Mouse (Mus musculus) forebrain, embryonic 14.5 days (tissue): ENCODE data around the gene Ctsh. TPM values are rescaled to one million over a fixed set of nuclear protein-coding genes. Genes with fewer than 3 reads are reported as not detected.

Source experiments
- ATAC-seq: fragments of 200-750 bp; cut with Nextera tagmentation; 2 replicates; pipeline ENCODE4 v1.8.0; 2017; ENCODE audit warnings: mild to moderate bottlenecking, moderate library complexity
- DNase-seq: peaks from one replicate; pipeline ENCODE4 v3.0.0-alpha.2; 2015; ENCODE audit warnings: low spot score
- H3K27ac ChIP-seq: fragments of 300-500 bp; sonication (generic); 2 replicates; pipeline ENCODE4 v1.5.1; 2014; ENCODE audit warnings: low read depth, mild to moderate bottlenecking, control low read depth, low read length, moderate library complexity
- H3K27me3 ChIP-seq: fragments of 300-500 bp; sonication (generic); replicated peaks from 2 replicates; pipeline ENCODE4 v1.6.1; 2014; ENCODE audit warnings: low read length, control low read depth, mixed read lengths; ENCODE audit not compliant: control insufficient read depth, insufficient read depth
- H3K36me3 ChIP-seq: fragments of 300-500 bp; sonication (generic); 2 replicates; pipeline ENCODE4 v1.6.1; 2014; ENCODE audit warnings: low read length, control low read depth; ENCODE audit not compliant: control insufficient read depth, insufficient read depth
- H3K4me1 ChIP-seq: fragments of 300-500 bp; sonication (generic); 2 replicates; pipeline ENCODE4 v1.6.1; 2014; ENCODE audit warnings: antibody characterized with exemption, low read length, control low read depth; ENCODE audit not compliant: control insufficient read depth, insufficient read depth
- H3K4me2 ChIP-seq: fragments of 300-500 bp; sonication (generic); 2 replicates; pipeline ENCODE4 v1.6.1; 2014; ENCODE audit warnings: mild to moderate bottlenecking, control low read depth, low read length
- H3K4me3 ChIP-seq: fragments of 300-500 bp; sonication (generic); 2 replicates; pipeline ENCODE4 v1.5.1; 2014; ENCODE audit warnings: low read depth, low read length, control low read depth
- H3K9ac ChIP-seq: fragments of 300-500 bp; sonication (generic); 2 replicates; pipeline ENCODE4 v1.6.1; 2014; ENCODE audit warnings: mild to moderate bottlenecking, low read length, control low read depth, moderate library complexity
- H3K9me3 ChIP-seq: fragments of 300-500 bp; sonication (generic); replicated peaks from 2 replicates; pipeline ENCODE4 v1.6.1; 2016; ENCODE audit warnings: low read length, control low read depth, mixed read lengths; ENCODE audit not compliant: control insufficient read depth
- WGBS: fragments of 180-500 bp; shearing (Covaris S2); extraction: QIAGEN DNeasy Blood & Tissue Kit; methylation state at CpG from one replicate; pipeline ENCODE4 v1.1.7; 2014; 5-methylcytosine and 5-hydroxymethylcytosine counted together
- polyA plus RNA-seq: library from polyadenylated mRNA; unstranded; fragments of >200 nt; fragmentation: Nextera tagmentation; extraction: Ambion mirVana; gene quantifications from 2 replicates; pipeline ENCODE4 v1.2.1, GENCODE M21; 2014

Ctsh gene
- polyA plus RNA-seq, 1 experiment from 2014 or later, result 14.4 TPM

- Histone ChIP-seq H3K9me3 (no peaks in the 10 kb centered on the region), H3K27me3 (no peaks in the 10 kb centered on the region), H3K9ac (no peak overlapping the region), H3K27ac (no peak overlapping the region), H3K36me3 (peaks cover 11% of the 10 kb centered on the region), H3K4me1 (no peaks in the 10 kb centered on the region), H3K4me3 (no peak overlapping the region), H3K4me2 (no peak overlapping the region)
- WGBS, result 90% methylated on average over 1 of the region's 1 CpGs
- ATAC-seq (0 out of 2 replicates have a peak, but pooled peaks have one; percentile 14), DNase-seq (no peak)
These were observed 29.0 kb downstream of the Ctsh start for GRCm38 (mm10) chr9:90082992-90083391.

GRCm38 (mm10) chr9:90084152-90084551, 30.2 kb downstream of the Ctsh start:
- ATAC-seq, result 0 out of 2 replicates have a peak, but pooled peaks have one; percentile 8
- no peaks in the 10 kb centered on the region for H3K9me3 ChIP-seq
- H3K36me3 ChIP-seq, result peaks cover 16% of the 10 kb centered on the region
- no peak for DNase-seq
- 94% methylated on average over 3 of the region's 3 CpGs for WGBS
- H3K27ac ChIP-seq, result no peak overlapping the region
- H3K27me3 ChIP-seq, result no peaks in the 10 kb centered on the region
- no peaks in the 10 kb centered on the region for H3K4me1 ChIP-seq
- no peak overlapping the region for H3K4me3 ChIP-seq
- H3K4me2 ChIP-seq, result no peak overlapping the region
- no peak overlapping the region for H3K9ac ChIP-seq

GRCm38 (mm10) chr9:90084766-90085468, 31.0 kb downstream of the Ctsh start:
- no peak overlapping the region for H3K4me2 ChIP-seq
- WGBS, result 92% methylated on average over 8 of the region's 8 CpGs
- no peak overlapping the region for H3K9ac ChIP-seq
- peaks cover 24% of the 10 kb centered on the region for H3K36me3 ChIP-seq
- H3K27ac ChIP-seq, result no peak overlapping the region
- no peaks in the 10 kb centered on the region for H3K27me3 ChIP-seq
- DNase-seq (no peak), ATAC-seq (no peak)
- no peaks in the 10 kb centered on the region for H3K9me3 ChIP-seq
- H3K4me3 ChIP-seq, result no peak overlapping the region
- no peaks in the 10 kb centered on the region for H3K4me1 ChIP-seq

- Histone ChIP-seq H3K9me3 (no peaks in the 10 kb centered on the region), H3K4me2 (no peak overlapping the region), H3K36me3 (peaks cover 48% of the 10 kb centered on the region), H3K4me3 (no peak overlapping the region), H3K27ac (no peak overlapping the region), H3K9ac (no peak overlapping the region), H3K27me3 (no peaks in the 10 kb centered on the region), H3K4me1 (no peaks in the 10 kb centered on the region)
- DNase-seq, result no peak
- WGBS, result 97% methylated on average over 2 of the region's 2 CpGs
- no peak for ATAC-seq
These were observed 34.0 kb downstream of the Ctsh start for GRCm38 (mm10) chr9:90087906-90088485.

- 92% methylated on average over 6 of the region's 6 CpGs for WGBS
- Histone ChIP-seq H3K4me2 (no peak overlapping the region), H3K4me1 (no peaks in the 10 kb centered on the region), H3K9me3 (no peaks in the 10 kb centered on the region), H3K27me3 (no peaks in the 10 kb centered on the region), H3K36me3 (peaks cover 59% of the 10 kb centered on the region), H3K4me3 (no peak overlapping the region), H3K9ac (no peak overlapping the region), H3K27ac (no peak overlapping the region)
- 0 out of 2 replicates have a peak, but pooled peaks have one; percentile 26 for ATAC-seq
- DNase-seq, result no peak
These were observed 35.6 kb downstream of the Ctsh start for GRCm38 (mm10) chr9:90089339-90090104.

- no peak overlapping the region for H3K4me3 ChIP-seq
- 89% methylated on average over 5 of the region's 5 CpGs for WGBS
- no peak overlapping the region for H3K4me2 ChIP-seq
- no peak for DNase-seq
- H3K9ac ChIP-seq, result no peak overlapping the region
- no peaks in the 10 kb centered on the region for H3K27me3 ChIP-seq
- peaks cover 84% of the 10 kb centered on the region for H3K36me3 ChIP-seq
- no peak overlapping the region for H3K27ac ChIP-seq
- ATAC-seq, result no peak
- H3K9me3 ChIP-seq, result no peaks in the 10 kb centered on the region
- H3K4me1 ChIP-seq, result no peaks in the 10 kb centered on the region
These were observed 45.0 kb downstream of the Ctsh start for GRCm38 (mm10) chr9:90098934-90099333.

- DNase-seq, result peak; percentile 55
- Histone ChIP-seq H3K27ac (no peak overlapping the region), H3K27me3 (no peaks in the 10 kb centered on the region), H3K9me3 (no peaks in the 10 kb centered on the region), H3K4me3 (no peak overlapping the region), H3K4me1 (no peaks in the 10 kb centered on the region), H3K4me2 (no peak overlapping the region), H3K9ac (no peak overlapping the region), H3K36me3 (peaks cover 78% of the 10 kb centered on the region)
- 82% methylated on average over 2 of the region's 2 CpGs for WGBS
- ATAC-seq, result no peak; the same call in 1 of the 2 replicates
These were observed 46.8 kb downstream of the Ctsh start for GRCm38 (mm10) chr9:90100760-90101159.

GRCm38 (mm10) chr9:90105462-90105861, 51.5 kb downstream of the Ctsh start:
- WGBS, result 92% methylated on average over 1 of the region's 1 CpGs
- H3K36me3 ChIP-seq, result peaks cover 50% of the 10 kb centered on the region
- no peak for DNase-seq
- no peaks in the 10 kb centered on the region for H3K4me1 ChIP-seq
- no peak overlapping the region for H3K9ac ChIP-seq
- no peak overlapping the region for H3K4me3 ChIP-seq
- no peaks in the 10 kb centered on the region for H3K27me3 ChIP-seq
- ATAC-seq, result no peak
- H3K9me3 ChIP-seq, result no peaks in the 10 kb centered on the region
- H3K4me2 ChIP-seq, result no peak overlapping the region
- no peak overlapping the region for H3K27ac ChIP-seq
